Mouse (Mus musculus): ENCODE data around the gene Gm28710.

Gene Gm28710

GRCm38 (mm10) chr5:16791243-16791860, at the start of gene Gm28710:
Gene Gm28710 (plus strand): TSS chr5:16791810.
- no peak for DNase-seq (ENCODE audit: low spot score)

- no peak for DNase-seq (ENCODE audit: low spot score)
Measured at GRCm38 (mm10) chr5:16777176-16777575, 14.4 kb upstream of the Gm28710 start.

DNA sequence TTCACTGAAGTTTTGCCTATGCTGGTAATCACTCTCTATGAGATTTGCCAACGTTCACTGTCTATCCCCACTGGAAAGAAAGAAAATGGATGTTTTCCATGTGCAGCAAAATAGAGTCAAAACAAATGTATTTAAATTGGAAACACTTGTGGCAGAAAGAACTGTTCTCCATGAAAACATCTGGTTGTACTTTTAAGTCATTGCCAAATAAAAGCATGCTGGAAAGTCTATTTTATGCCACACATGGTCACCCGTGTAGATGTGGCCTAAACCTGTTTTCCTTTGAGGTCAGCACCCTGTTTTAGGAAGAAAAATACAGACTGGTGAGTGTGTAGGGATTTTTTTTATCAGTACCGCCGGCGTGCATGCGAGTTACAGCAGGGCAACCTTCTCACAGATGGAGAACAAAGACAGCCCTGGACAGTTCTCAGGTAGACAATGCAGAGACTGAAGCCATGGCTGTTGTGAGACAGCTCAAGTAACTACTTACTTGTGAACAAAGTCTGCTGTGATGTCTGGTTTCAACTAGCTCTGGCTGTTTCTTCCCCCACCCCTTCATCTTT, 12.9 kb upstream of the Gm28710 start:
- peak; percentile 11 for DNase-seq (ENCODE audit: low spot score)

GRCm38 (mm10) chr5:16785627-16786026, 6.0 kb upstream of the Gm28710 start:
- no peak for DNase-seq (ENCODE audit: low spot score)

- no peak for DNase-seq (ENCODE audit: low spot score)
Measured at GRCm38 (mm10) chr5:16794972-16795371, 3.4 kb downstream of the Gm28710 start.

- no peak for DNase-seq (ENCODE audit: low spot score)
Measured at GRCm38 (mm10) chr5:16802726-16803125, 11.1 kb downstream of the Gm28710 start.

- no peak for DNase-seq (ENCODE audit: low spot score)
Measured at GRCm38 (mm10) chr5:16838991-16839390, 47.4 kb downstream of the Gm28710 start.

DNA sequence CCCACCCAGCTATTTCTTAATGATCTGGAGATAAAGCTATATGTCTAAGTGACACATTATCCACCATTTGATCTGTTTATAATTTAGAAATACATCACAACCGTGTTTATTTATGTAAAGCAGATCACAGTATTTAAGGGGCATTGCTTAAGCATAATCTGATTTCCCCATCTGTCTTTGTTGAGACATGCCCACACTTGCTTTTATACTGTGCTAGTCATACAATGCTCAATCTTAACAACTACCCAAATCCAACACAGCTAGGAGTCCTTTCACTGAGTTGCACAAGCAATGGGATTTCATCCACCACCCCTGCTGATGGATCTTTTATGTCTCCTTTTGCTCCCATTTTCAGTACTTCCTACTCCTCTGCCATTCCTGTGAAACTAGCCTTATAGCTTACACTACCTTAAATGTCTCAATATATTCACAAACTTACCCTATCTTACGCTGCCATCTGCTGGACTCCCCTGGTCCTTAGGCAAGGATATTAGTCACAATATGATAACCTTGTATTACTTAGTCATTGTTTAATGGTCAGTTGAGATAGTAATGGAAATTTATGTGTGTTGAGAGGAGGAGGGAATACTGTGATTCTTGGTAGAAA, 77.8 kb downstream of the Gm28710 start:
- peak; percentile 80 for DNase-seq (ENCODE audit: low spot score)

DNA sequence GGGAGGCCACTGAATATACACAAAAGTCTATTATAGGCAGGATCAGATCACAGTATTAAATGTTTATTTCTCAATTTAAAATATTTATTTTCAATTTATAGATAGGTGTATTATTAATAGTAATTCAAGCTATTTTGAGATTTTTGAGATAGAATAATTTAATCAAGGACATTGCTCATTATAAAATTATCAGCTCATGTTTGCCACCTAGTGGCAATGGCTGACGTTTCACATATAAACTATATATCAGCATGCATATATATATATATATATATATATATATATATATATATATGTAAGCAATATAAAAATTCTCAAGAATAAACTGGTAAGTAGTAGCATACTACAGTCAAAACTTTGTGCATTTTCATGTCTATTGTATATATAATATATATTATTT, 102.6 kb downstream of the Gm28710 start:
- peak; percentile 8 for DNase-seq (ENCODE audit: low spot score)

DNA sequence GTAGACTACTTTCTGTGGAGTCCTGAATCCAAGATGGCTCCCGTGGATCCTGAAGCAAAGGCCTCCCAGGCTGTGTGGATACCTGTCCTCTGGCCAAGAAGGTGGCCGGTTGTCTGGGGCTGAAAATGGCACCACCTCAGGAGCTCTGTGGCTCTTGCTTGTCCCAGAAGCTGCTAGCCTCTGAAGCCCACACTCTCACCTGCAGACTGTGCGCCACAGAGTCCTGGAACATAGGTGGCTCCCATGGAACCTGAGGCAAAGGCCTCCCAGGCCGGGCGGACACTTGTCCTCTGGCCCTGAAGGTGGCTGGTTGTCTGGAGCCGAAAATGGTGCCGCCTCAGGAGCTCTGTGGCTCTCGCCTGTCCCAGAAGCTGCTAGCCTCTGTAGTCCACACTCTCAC, 128.2 kb downstream of the Gm28710 start:
- DNase-seq (ENCODE audit: low spot score) = no peak

GRCm38 (mm10) chr5:16922473-16922872, 130.9 kb downstream of the Gm28710 start:
- DNase-seq (ENCODE audit: low spot score) = no peak
